Mouse (Mus musculus): Measurements from ENCODE around the gene Tnip1. TPM values are rescaled to one million over a fixed set of nuclear protein-coding genes. Genes with fewer than 3 reads are reported as not detected.
A peak's percentile ranks its signal among the peaks of the same experiment; 100 is the strongest.

Gene Tnip1
- total RNA-seq, 2 experiments from 2014 or later: 66.4 to 76.0 TPM

- peak in 1 of 2 experiments; percentile 44 for DNase-seq
Measured at GRCm38 (mm10) chr11:54932540-54932939, 30.2 kb downstream of the Tnip1 start.

GRCm38 (mm10) chr11:54931405-54932093, 31.2 kb downstream of the Tnip1 start:
- peak; percentile 63 to 69 for DNase-seq

- peak; percentile 57 to 72 for DNase-seq
Measured at GRCm38 (mm10) chr11:54930318-54930979, 32.3 kb downstream of the Tnip1 start.

- no peak for DNase-seq
Measured at GRCm38 (mm10) chr11:54929744-54930143, 33.0 kb downstream of the Tnip1 start.

- no peak for DNase-seq
Measured at GRCm38 (mm10) chr11:54929290-54929689, 33.4 kb downstream of the Tnip1 start.

- no peak for DNase-seq
Measured at GRCm38 (mm10) chr11:54928886-54929285, 33.8 kb downstream of the Tnip1 start.

GRCm38 (mm10) chr11:54928219-54928618, 34.5 kb downstream of the Tnip1 start:
- DNase-seq: no peak

- peak; percentile 78 to 82 for DNase-seq
Measured at GRCm38 (mm10) chr11:54927346-54928140, 35.2 kb downstream of the Tnip1 start.

- DNase-seq: no peak
Measured at GRCm38 (mm10) chr11:54924145-54924544, 38.6 kb downstream of the Tnip1 start.

GRCm38 (mm10) chr11:54922488-54922887, 40.2 kb downstream of the Tnip1 start:
- DNase-seq: no peak

GRCm38 (mm10) chr11:54921798-54922197, 40.9 kb downstream of the Tnip1 start:
- peak in 1 of 2 experiments; percentile 46 for DNase-seq

GRCm38 (mm10) chr11:54920973-54921580, 41.6 kb downstream of the Tnip1 start:
- DNase-seq: no peak

- no peak for DNase-seq
Measured at GRCm38 (mm10) chr11:54920127-54920972, 42.4 kb downstream of the Tnip1 start.

GRCm38 (mm10) chr11:54918273-54918672, 44.4 kb downstream of the Tnip1 start:
- no peak for DNase-seq

- DNase-seq: no peak
Measured at GRCm38 (mm10) chr11:54917461-54917860, 45.3 kb downstream of the Tnip1 start.

GRCm38 (mm10) chr11:54913841-54914240, 48.9 kb downstream of the Tnip1 start:
- DNase-seq: no peak

- peak in 1 of 2 experiments; percentile 46 for DNase-seq
Measured at GRCm38 (mm10) chr11:54912503-54913316, 50.0 kb downstream of the Tnip1 start.

GRCm38 (mm10) chr11:54911671-54912502, 50.8 kb downstream of the Tnip1 start:
- no peak for DNase-seq

GRCm38 (mm10) chr11:54911201-54911600, 51.5 kb downstream of the Tnip1 start:
- peak in 1 of 2 experiments; percentile 38 for DNase-seq
